Mouse (Mus musculus) hindbrain, embryonic 10.5 days (tissue): ENCODE measurements at regions not wholly inside any gene's neighbourhood (a gene's known extent, or its start where the extent isn't known, plus 50 kb on each side); places are given as distances from the start of the nearest gene placed in this dataset.
A peak's percentile ranks its signal among the peaks of the same experiment; 100 is the strongest.
"Not testable (repeated sequence)": the region's sequence is repeated elsewhere in the genome, so short reads cannot be mapped to it uniquely, and the experiment has no call there.

ENCODE experiments used
- DNase-seq: peaks from one replicate; pipeline ENCODE4 v3.0.0-alpha.2; 2017; ENCODE audit warnings: low spot score
- H3K27ac ChIP-seq: fragments of 300-500 bp; sonication (generic); 2 replicates; pipeline ENCODE4 v1.5.1; 2016; ENCODE audit warnings: mild to moderate bottlenecking, moderate library complexity
- H3K27me3 ChIP-seq: fragments of 300-500 bp; sonication (generic); 2 replicates; pipeline ENCODE4 v1.6.1; 2016; ENCODE audit warnings: mild to moderate bottlenecking; ENCODE audit not compliant: poor library complexity, insufficient read depth, severe bottlenecking
- H3K36me3 ChIP-seq: fragments of 300-500 bp; sonication (generic); 2 replicates; pipeline ENCODE4 v1.6.1; 2016; ENCODE audit warnings: mild to moderate bottlenecking, moderate library complexity
- H3K4me1 ChIP-seq: fragments of 300-500 bp; sonication (generic); replicated peaks from 2 replicates; pipeline ENCODE4 v1.6.1; 2016; ENCODE audit warnings: mild to moderate bottlenecking
- H3K4me3 ChIP-seq: fragments of 300-500 bp; sonication (generic); 2 replicates; pipeline ENCODE4 v1.5.1; 2016; ENCODE audit warnings: mild to moderate bottlenecking, moderate library complexity
- H3K9me3 ChIP-seq: fragments of 300-500 bp; sonication (generic); 2 replicates; pipeline ENCODE4 v1.6.1; 2016; ENCODE audit warnings: mild to moderate bottlenecking, moderate library complexity
- WGBS: fragments of 180-500 bp; shearing (Covaris S2); methylation state at CpG from one replicate; pipeline ENCODE4 v1.1.7; 2016; 5-methylcytosine and 5-hydroxymethylcytosine counted together

DNA sequence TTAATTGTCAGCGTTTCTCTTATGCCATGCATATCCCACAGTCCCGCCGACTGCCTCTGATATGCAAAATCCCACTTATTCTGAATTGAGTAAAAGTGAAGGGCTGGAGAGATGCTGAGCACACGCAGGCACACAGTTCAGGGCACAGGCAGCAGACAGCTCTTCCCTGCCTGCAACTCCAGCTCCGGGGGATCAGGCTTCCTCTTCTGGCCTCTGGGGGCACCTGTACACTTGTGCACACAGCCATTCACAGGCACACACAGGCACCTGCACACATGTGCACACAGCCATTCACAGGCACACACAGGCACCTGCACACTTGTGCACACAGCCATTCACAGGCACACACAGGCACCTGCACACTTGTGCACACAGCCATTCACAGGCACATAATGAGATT is 254.8 kb upstream of the Gm6793 start:
- no peaks in the 10 kb centered on the region for H3K9me3 ChIP-seq
- no peaks in the 10 kb centered on the region for H3K27me3 ChIP-seq
- 42% methylated on average over 5 of the region's 5 CpGs for WGBS
- peak overlapping the region; percentile 66; the same call in 1 of the 2 replicates for H3K27ac ChIP-seq
- 0 out of 2 replicates have a peak overlapping the region, but pooled peaks have one; percentile 27 for H3K4me3 ChIP-seq
- H3K4me1 ChIP-seq, result peaks cover 16% of the 10 kb centered on the region
- H3K36me3 ChIP-seq, result no peaks in the 10 kb centered on the region
- no peak for DNase-seq

- Histone ChIP-seq H3K4me3 (peak overlapping the region; percentile 27; the same call in 1 of the 2 replicates), H3K4me1 (peaks cover 16% of the 10 kb centered on the region), H3K36me3 (no peaks in the 10 kb centered on the region), H3K27me3 (no peaks in the 10 kb centered on the region), H3K9me3 (no peaks in the 10 kb centered on the region), H3K27ac (peak overlapping the region; percentile 66; the same call in 1 of the 2 replicates)
- no peak for DNase-seq
- 45% methylated on average over 8 of the region's 8 CpGs for WGBS
Observed at GRCm38 (mm10) chr8:112269214-112269566, 254.4 kb upstream of the Gm6793 start.

DNA sequence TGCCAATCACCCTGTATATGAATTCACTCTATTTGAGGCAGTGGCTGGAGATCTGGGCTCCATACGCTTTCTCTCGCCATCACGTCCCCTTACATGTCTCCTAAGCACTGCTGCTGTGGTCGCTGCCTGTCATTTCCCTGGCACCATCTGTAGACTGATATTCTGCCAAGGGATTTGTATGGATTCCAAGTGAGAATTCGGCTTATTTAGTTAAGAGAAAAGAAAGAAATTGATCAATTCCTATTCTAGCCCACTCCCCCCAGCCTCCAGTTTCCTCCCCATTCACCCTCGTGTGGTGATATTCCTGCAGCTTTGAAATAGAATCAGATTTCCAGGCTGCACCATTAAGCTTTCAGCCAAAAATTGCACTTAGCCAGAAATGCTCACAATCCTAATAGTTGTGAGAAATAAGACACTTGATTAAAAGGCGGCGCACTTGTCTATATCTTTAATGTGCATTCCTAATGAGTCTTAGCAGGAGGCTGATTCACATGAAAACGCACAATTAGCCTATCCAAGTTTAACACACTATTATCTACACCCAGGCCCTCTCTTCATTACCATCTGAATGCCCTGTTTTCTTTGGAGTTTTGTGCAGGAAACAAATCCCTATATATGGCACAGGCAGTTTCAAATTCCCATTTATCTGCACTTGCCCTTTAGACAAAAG is 253.8 kb upstream of the Gm6793 start:
- DNase-seq, result no peak
- peak overlapping the region; percentile 66; the same call in 1 of the 2 replicates for H3K27ac ChIP-seq

GRCm38 (mm10) chr8:112257922-112258475 is 243.2 kb upstream of the Gm6793 start:
- Histone ChIP-seq H3K4me3 (peak overlapping the region; percentile 41), H3K27ac (peak overlapping the region; percentile 41), H3K4me1 (peaks cover 16% of the 10 kb centered on the region), H3K36me3 (no peaks in the 10 kb centered on the region), H3K9me3 (no peaks in the 10 kb centered on the region), H3K27me3 (no peaks in the 10 kb centered on the region)
- WGBS, result 40% methylated on average over 13 of the region's 13 CpGs
- DNase-seq, result no peak

More for the DNA sequence above, 253.8 kb upstream of the Gm6793 start:
- H3K4me1 ChIP-seq, result peaks cover 16% of the 10 kb centered on the region
- no peaks in the 10 kb centered on the region for H3K36me3 ChIP-seq
- peak overlapping the region; percentile 27; the same call in 1 of the 2 replicates for H3K4me3 ChIP-seq
- 50% methylated on average over 9 of the region's 9 CpGs for WGBS
- H3K27me3 ChIP-seq, result no peaks in the 10 kb centered on the region
- no peaks in the 10 kb centered on the region for H3K9me3 ChIP-seq

DNA sequence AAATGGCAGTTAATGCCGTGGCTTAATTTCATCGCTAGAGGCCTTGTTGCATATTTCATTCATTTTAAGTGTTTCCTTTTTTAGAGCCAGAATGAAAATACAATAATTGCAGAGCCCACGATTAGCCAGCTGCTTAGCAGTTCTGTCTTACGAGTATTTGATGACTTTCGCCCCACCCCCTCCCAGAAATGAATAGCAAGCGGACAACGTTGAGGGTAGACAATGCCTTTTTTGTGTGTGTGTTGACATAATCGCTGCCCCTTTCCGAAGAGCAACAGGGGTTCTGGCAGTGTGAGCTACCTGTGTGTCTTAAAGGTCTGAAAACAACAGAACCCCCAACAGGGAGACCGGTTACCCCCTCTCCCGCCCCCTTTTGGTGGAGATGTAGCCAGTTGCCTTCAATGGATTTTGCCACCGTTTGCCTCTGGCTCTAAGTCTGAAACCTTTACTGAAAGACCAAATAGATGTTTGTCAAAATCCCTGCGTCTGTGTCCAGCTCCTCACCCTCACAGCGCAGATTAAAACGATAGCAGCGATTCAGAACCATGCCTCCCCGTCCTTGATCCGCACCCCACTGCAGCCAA is 242.6 kb upstream of the Gm6793 start:
- Histone ChIP-seq H3K36me3 (no peaks in the 10 kb centered on the region), H3K4me3 (peak overlapping the region; percentile 41), H3K9me3 (no peaks in the 10 kb centered on the region), H3K27ac (peak overlapping the region; percentile 41), H3K27me3 (no peaks in the 10 kb centered on the region), H3K4me1 (peaks cover 16% of the 10 kb centered on the region)
- peak; percentile 19 for DNase-seq
- 10% methylated on average over 18 of the region's 18 CpGs for WGBS

DNA sequence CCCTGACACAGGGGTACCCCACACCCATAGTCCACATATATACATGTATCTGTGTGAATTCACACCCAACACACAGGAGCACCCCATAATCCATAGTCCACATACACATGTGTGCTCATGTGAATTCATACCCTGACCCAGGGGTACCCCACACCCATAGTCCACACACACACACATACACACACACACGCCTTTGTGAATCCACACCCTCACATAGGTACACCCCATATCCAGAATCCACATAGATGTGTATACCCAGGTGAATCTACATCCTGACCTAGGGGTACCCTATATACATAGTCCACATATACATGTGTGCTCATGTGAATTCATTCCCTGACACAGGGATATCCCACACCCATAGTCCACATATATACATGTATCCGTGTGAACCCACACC is 231.8 kb upstream of the Gm6793 start:
- H3K4me3 ChIP-seq, H3K27ac ChIP-seq, H3K9me3 ChIP-seq, H3K4me1 ChIP-seq, H3K36me3 ChIP-seq, DNase-seq, H3K27me3 ChIP-seq: not testable (repeated sequence)
- WGBS, result 96% methylated on average over 2 of the region's 2 CpGs

GRCm38 (mm10) chr8:112238681-112239080 is 223.8 kb upstream of the Gm6793 start:
- no peaks in the 10 kb centered on the region for H3K36me3 ChIP-seq
- no peaks in the 10 kb centered on the region for H3K4me1 ChIP-seq
- H3K27ac ChIP-seq, result no peak overlapping the region
- DNase-seq, result no peak
- WGBS, result 85% methylated on average over 9 of the region's 9 CpGs
- no peak overlapping the region for H3K4me3 ChIP-seq
- H3K9me3 ChIP-seq, result no peaks in the 10 kb centered on the region
- no peaks in the 10 kb centered on the region for H3K27me3 ChIP-seq

DNA sequence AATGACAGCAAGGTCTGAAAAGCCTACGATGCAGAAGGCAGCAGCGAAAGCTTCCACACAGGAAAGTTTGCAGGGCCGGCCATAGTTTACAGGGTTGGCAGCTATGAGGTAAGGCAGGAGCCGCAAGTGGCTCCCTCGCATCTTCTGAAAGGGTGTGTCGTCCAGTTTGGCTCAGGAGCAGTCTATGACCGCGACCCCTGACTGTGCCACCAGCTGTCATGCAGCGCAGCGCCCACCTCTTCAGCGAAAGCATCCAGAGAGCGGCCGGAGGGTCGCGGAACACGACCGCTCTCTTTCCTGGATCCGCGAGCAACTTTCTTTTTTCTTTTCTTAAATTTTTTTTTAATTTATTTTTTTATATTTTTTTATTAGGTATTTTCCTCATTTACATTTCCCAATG is 221.9 kb upstream of the Gm6793 start:
- H3K36me3 ChIP-seq, H3K27ac ChIP-seq, DNase-seq, H3K9me3 ChIP-seq, H3K27me3 ChIP-seq, H3K4me1 ChIP-seq, H3K4me3 ChIP-seq: not testable (repeated sequence)
- 92% methylated on average over 19 of the region's 19 CpGs for WGBS

DNA sequence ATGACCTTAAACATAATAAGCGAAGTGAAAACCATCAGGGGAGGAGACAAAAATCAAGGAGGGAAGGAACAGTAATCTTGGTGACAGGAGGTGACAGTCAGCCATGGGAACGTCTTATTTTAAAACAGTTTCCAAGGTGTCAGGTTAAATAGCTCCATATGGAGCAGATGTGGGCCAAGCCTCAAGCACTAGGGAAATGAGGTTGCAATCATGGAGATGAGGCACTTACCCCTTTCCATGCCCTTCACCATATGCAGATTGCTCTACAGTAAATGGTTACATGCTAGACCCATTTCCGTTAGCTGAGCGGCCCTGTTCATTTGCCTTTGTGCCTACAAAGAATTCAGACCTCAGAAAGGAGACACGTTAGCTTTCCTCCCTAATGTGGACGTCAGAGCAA is 204.8 kb upstream of the Gm6793 start:
- no peaks in the 10 kb centered on the region for H3K27me3 ChIP-seq
- no peak for DNase-seq
- H3K27ac ChIP-seq, result no peak overlapping the region
- peaks cover 3% of the 10 kb centered on the region; the same call in 1 of the 2 replicates for H3K4me1 ChIP-seq
- H3K36me3 ChIP-seq, result no peaks in the 10 kb centered on the region
- no peaks in the 10 kb centered on the region for H3K9me3 ChIP-seq
- no peak overlapping the region for H3K4me3 ChIP-seq
- WGBS, result 70% methylated on average over 6 of the region's 6 CpGs

GRCm38 (mm10) chr8:112212170-112212569 is 197.3 kb upstream of the Gm6793 start:
- peaks cover 3% of the 10 kb centered on the region; the same call in 1 of the 2 replicates for H3K4me1 ChIP-seq
- WGBS, result 91% methylated on average over 5 of the region's 5 CpGs
- no peaks in the 10 kb centered on the region for H3K36me3 ChIP-seq
- no peaks in the 10 kb centered on the region for H3K27me3 ChIP-seq
- H3K4me3 ChIP-seq, result no peak overlapping the region
- no peak overlapping the region for H3K27ac ChIP-seq
- H3K9me3 ChIP-seq, result no peaks in the 10 kb centered on the region
- DNase-seq, result no peak

DNA sequence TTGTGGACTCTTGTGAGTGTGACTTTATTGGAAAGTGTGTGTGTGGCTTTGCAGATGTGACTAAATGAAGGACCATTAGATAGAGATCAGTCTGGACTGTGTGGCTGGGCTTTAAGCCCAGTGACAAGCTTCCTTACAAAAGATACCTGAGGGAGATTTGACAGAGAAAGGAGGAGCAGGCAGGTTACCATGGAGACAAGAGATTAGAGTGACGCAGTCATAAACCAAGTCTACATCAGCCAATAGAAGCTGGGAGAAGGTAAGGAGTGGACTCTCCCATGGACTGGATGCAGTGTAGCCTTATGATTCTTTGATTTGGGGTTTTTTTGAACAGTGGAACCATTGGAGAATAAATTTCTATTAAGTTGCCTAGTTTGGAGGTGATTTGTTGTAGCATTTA is 181.6 kb upstream of the Gm6793 start:
- H3K4me1 ChIP-seq, result no peaks in the 10 kb centered on the region
- no peak overlapping the region for H3K4me3 ChIP-seq
- no peaks in the 10 kb centered on the region for H3K9me3 ChIP-seq
- H3K27me3 ChIP-seq, result no peaks in the 10 kb centered on the region
- DNase-seq, result no peak
- 69% methylated on average over 1 of the region's 1 CpGs for WGBS
- no peaks in the 10 kb centered on the region for H3K36me3 ChIP-seq
- H3K27ac ChIP-seq, result no peak overlapping the region

- DNase-seq, result no peak
- no peaks in the 10 kb centered on the region for H3K36me3 ChIP-seq
- H3K9me3 ChIP-seq, result no peaks in the 10 kb centered on the region
- H3K4me3 ChIP-seq, result no peak overlapping the region
- WGBS, result 87% methylated on average over 2 of the region's 2 CpGs
- H3K27ac ChIP-seq, result no peak overlapping the region
- no peaks in the 10 kb centered on the region for H3K27me3 ChIP-seq
- H3K4me1 ChIP-seq, result no peaks in the 10 kb centered on the region
Observed at GRCm38 (mm10) chr8:112195880-112196279, 181.0 kb upstream of the Gm6793 start.

- no peak overlapping the region for H3K4me3 ChIP-seq
- no peaks in the 10 kb centered on the region for H3K4me1 ChIP-seq
- WGBS, result 83% methylated on average over 3 of the region's 3 CpGs
- H3K27me3 ChIP-seq, result no peaks in the 10 kb centered on the region
- H3K36me3 ChIP-seq, result no peaks in the 10 kb centered on the region
- DNase-seq, result no peak
- H3K9me3 ChIP-seq, result no peaks in the 10 kb centered on the region
- no peak overlapping the region for H3K27ac ChIP-seq
Observed at GRCm38 (mm10) chr8:112191846-112192245, 177.0 kb upstream of the Gm6793 start.
